Mouse (Mus musculus) testis, adult 2 months (tissue): ENCODE measurements around the gene Snrpa1.

Experiments
- CTCF ChIP-seq: fragments of 200-500 bp; IDR thresholded peaks from 2 replicates; pipeline ENCODE4 v1.5.1; 2012; ENCODE audit warnings: low read depth, mild to moderate bottlenecking, inconsistent platforms, low read length, moderate library complexity; ENCODE audit not compliant: control insufficient read depth, insufficient read depth, insufficient replicate concordance
- POLR2A ChIP-seq: fragments of 200-500 bp; IDR thresholded peaks from 2 replicates; pipeline ENCODE4 v1.6.1; 2012; ENCODE audit warnings: low read depth, mild to moderate bottlenecking, inconsistent platforms, low read length, moderate library complexity; ENCODE audit not compliant: control insufficient read depth

GRCm38 (mm10) chr7:66101866-66102265, 43.1 kb downstream of the Snrpa1 start:
- TF ChIP-seq CTCF (no peak), POLR2A (no peak)
